Mouse (Mus musculus) embryonic fibroblast, embryonic 13.5 days (primary cell): ENCODE data around the gene Gpr137b.
"Not testable (repeated sequence)": the region's sequence is repeated elsewhere in the genome, so short reads cannot be mapped to it uniquely, and the experiment has no call there.

Experiments
- CTCF ChIP-seq: IDR thresholded peaks from 2 replicates; pipeline ENCODE4 v1.5.1; 2011; ENCODE audit warnings: mild to moderate bottlenecking, control low read depth, low read length, moderate library complexity, borderline replicate concordance; ENCODE audit not compliant: insufficient read depth
- POLR2A ChIP-seq: IDR thresholded peaks from 2 replicates; pipeline ENCODE4 v1.6.1; 2011; ENCODE audit warnings: low read depth, mild to moderate bottlenecking, control low read depth, low read length, moderate library complexity

- TF ChIP-seq CTCF, POLR2A: not testable (repeated sequence)
Measured at GRCm38 (mm10) chr13:13362261-13362660, 31.6 kb downstream of the Gpr137b start.
